9 mouse cellular contexts compared by ENCODE assay signal in the genomic region with DNA sequence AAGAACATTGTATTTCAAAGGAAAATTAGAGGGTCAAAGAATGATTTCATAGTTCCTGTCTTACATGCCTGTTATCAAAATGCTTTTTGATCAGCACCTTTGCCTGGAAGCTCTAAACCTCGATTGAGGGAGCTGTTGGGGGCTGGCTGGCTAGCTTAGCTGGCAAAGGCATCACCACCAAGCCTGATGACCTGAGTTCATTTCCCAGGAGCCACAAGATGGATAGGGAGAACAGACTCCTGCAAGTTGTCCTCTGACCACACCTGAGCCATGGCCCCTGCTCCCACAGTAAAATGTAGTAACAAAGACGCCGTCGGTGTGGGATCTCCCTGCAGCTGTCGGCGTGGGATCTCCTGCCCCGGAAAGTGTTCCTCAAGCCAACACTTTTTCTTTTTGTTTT.
"Had no signal": no experiment of that assay in that cellular context is flagged by ENCODE, and none has a peak within 500 bp of the region (broad histone marks: within the 10 kb centered on the region; RNA-seq: fewer than 3 reads in every experiment).

No protein-coding gene starts in this region.

- H3K4me1 ChIP-seq: limb, embryonic 13.5 days had no signal

- H3K9me3 ChIP-seq: limb, embryonic 13.5 days; midbrain, embryonic 12.5 days; neural tube, embryonic 15.5 days had no signal

- H3K4me2 ChIP-seq: midbrain, embryonic 12.5 days had no signal

- H3K9ac ChIP-seq: limb, embryonic 13.5 days; liver, embryonic 14.5 days; midbrain, embryonic 12.5 days; neural tube, embryonic 15.5 days had no signal

- DNase-seq: layer of hippocampus, adult 9-11 months; right cerebral cortex, postnatal 25 days; thymus, postnatal 14 days had no signal

- H3K36me3 ChIP-seq: limb, embryonic 13.5 days; midbrain, embryonic 12.5 days; neural tube, embryonic 15.5 days had no signal

- H3K27me3 ChIP-seq: midbrain, embryonic 12.5 days had no signal

- H3K27ac ChIP-seq: kidney, postnatal 0 days; limb, embryonic 13.5 days; liver, embryonic 14.5 days; midbrain, embryonic 12.5 days; neural tube, embryonic 15.5 days; stomach, postnatal 0 days had no signal

- H3K4me3 ChIP-seq: limb, embryonic 13.5 days; midbrain, embryonic 12.5 days; neural tube, embryonic 15.5 days had no signal
